Mouse (Mus musculus): ENCODE measurements around the gene Mst1r. TPM values are rescaled to one million over a fixed set of nuclear protein-coding genes. Genes with fewer than 3 reads are reported as not detected.

The Mst1r gene
- total RNA-seq, 2 experiments from 2014 or later: 1.8 to 2.9 TPM

GRCm38 (mm10) chr9:107950460-107951355 lies 44.0 kb downstream of the Mst1r start:
- peak; percentile 86 to 94 for DNase-seq (ENCODE audit: low spot score in 2 of 2)

GRCm38 (mm10) chr9:107955613-107956289 lies 49.1 kb downstream of the Mst1r start:
- DNase-seq (ENCODE audit: low spot score in 2 of 2): no peak

GRCm38 (mm10) chr9:107957141-107957540 lies 50.5 kb downstream of the Mst1r start:
- DNase-seq (ENCODE audit: low spot score in 2 of 2): no peak

- DNase-seq (ENCODE audit: low spot score in 2 of 2): no peak
Measured at GRCm38 (mm10) chr9:107959896-107960295, 53.2 kb downstream of the Mst1r start.

GRCm38 (mm10) chr9:107960928-107961327 lies 54.3 kb downstream of the Mst1r start:
- DNase-seq (ENCODE audit: low spot score in 2 of 2): no peak

- peak; percentile 62 to 71 for DNase-seq (ENCODE audit: low spot score in 2 of 2)
Measured at GRCm38 (mm10) chr9:107961351-107961762, 54.7 kb downstream of the Mst1r start.

- peak; percentile 69 to 77 for DNase-seq (ENCODE audit: low spot score in 2 of 2)
Measured at GRCm38 (mm10) chr9:107961881-107962280, 55.2 kb downstream of the Mst1r start.

GRCm38 (mm10) chr9:107962916-107963315 lies 56.2 kb downstream of the Mst1r start:
- DNase-seq (ENCODE audit: low spot score in 2 of 2): no peak

- DNase-seq (ENCODE audit: low spot score in 2 of 2): peak; percentile 63 to 81
Measured at GRCm38 (mm10) chr9:107963700-107964099, 57.0 kb downstream of the Mst1r start.

- DNase-seq (ENCODE audit: low spot score in 2 of 2): no peak
Measured at GRCm38 (mm10) chr9:107964681-107965080, 58.0 kb downstream of the Mst1r start.

GRCm38 (mm10) chr9:107966676-107967075 lies 60.0 kb downstream of the Mst1r start:
- no peak for DNase-seq (ENCODE audit: low spot score in 2 of 2)

GRCm38 (mm10) chr9:107967437-107967836 lies 60.8 kb downstream of the Mst1r start:
- DNase-seq (ENCODE audit: low spot score in 2 of 2): no peak

- no peak for DNase-seq (ENCODE audit: low spot score in 2 of 2)
Measured at GRCm38 (mm10) chr9:107968531-107968930, 61.9 kb downstream of the Mst1r start.

Other genes starting within 250 kb of the Mst1r start
- 10 to 100 TPM; 83.3 to 98.4 TPM for gene Slc38a3, start 237.3 kb upstream of the Mst1r start, total RNA-seq (2021)
- under 1 TPM in 1 of 2 experiments, not detected in 1; 0.60 TPM for gene Gnat1, start 227.2 kb upstream of the Mst1r start, total RNA-seq (2021)
- 1 to 10 TPM; 4.3 to 4.8 TPM for gene Sema3f, start 196.4 kb upstream of the Mst1r start, total RNA-seq (2021)
- gene Rbm5, start 135.9 kb upstream of the Mst1r start, total RNA-seq (2021): 100 to 1,000 TPM; 157 to 160 TPM
- gene Rbm6, start 33.6 kb upstream of the Mst1r start, total RNA-seq (2021): 10 to 100 TPM; 57.7 to 60.2 TPM
- gene Mon1a, start 18.7 kb upstream of the Mst1r start, total RNA-seq (2021): 10 to 100 TPM; 17.0 to 20.9 TPM
- gene Actl11, start 21.6 kb downstream of the Mst1r start, total RNA-seq (2021): not detected
- gene Camkv, start 28.8 kb downstream of the Mst1r start, total RNA-seq (2021): 100 to 1,000 TPM; 497 to 516 TPM
- gene Traip, start 43.3 kb downstream of the Mst1r start, total RNA-seq (2021): 10 to 100 TPM; 22.3 to 23.8 TPM
- 1 to 10 TPM; 2.7 to 3.2 TPM for gene Uba7, start 68.6 kb downstream of the Mst1r start, total RNA-seq (2021)
- gene Gm20661, start 76.2 kb downstream of the Mst1r start, total RNA-seq (2021): 1 to 10 TPM; 1.2 to 1.6 TPM
- 10 to 100 TPM in 1 of 2 experiments, 1 to 10 TPM in 1; 9.2 to 11.5 TPM for gene Inka1, start 79.0 kb downstream of the Mst1r start, total RNA-seq (2021)
- 1 to 10 TPM; 4.0 TPM for gene Cdhr4, start 85.6 kb downstream of the Mst1r start, total RNA-seq (2021)
- gene Gm20662, start 89.5 kb downstream of the Mst1r start, total RNA-seq (2021): 1 to 10 TPM in 1 of 2 experiments, not detected in 1; 1.1 TPM
- 100 to 1,000 TPM; 178 to 188 TPM for gene Ip6k1, start 95.6 kb downstream of the Mst1r start, total RNA-seq (2021)
- 10 to 100 TPM; 14.7 to 17.5 TPM for gene Gmppb, start 142.4 kb downstream of the Mst1r start, total RNA-seq (2021)
- 1 to 10 TPM; 2.2 to 2.8 TPM for gene Amigo3, start 146.3 kb downstream of the Mst1r start, total RNA-seq (2021)
- not detected for gene Mst1, start 173.6 kb downstream of the Mst1r start, total RNA-seq (2021)
- gene Rnf123, start 176.5 kb downstream of the Mst1r start, total RNA-seq (2021): 10 to 100 TPM; 84.9 to 86.8 TPM
- gene Apeh, start 187.7 kb downstream of the Mst1r start, total RNA-seq (2021): 10 to 100 TPM; 39.4 to 42.8 TPM